Mouse (Mus musculus) limb, embryonic 11.5 days (tissue): Measurements from ENCODE around the gene Gpc6. TPM values are rescaled to one million over a fixed set of nuclear protein-coding genes. Genes with fewer than 3 reads are reported as not detected.

Experiments used
- ATAC-seq: fragments of 200-750 bp; cut with Nextera tagmentation; 2 replicates; pipeline ENCODE4 v1.8.0; 2017; ENCODE audit warnings: low read depth; ENCODE audit not compliant: insufficient number of reproducible peaks, low FRiP score, low TSS enrichment
- DNase-seq: peaks from one replicate; pipeline ENCODE4 v3.0.0-alpha.2; 2015; ENCODE audit warnings: low spot score
- H3K27ac ChIP-seq: fragments of 300-500 bp; sonication (generic); replicated peaks from 2 replicates; pipeline ENCODE4 v1.5.1; 2014; ENCODE audit warnings: low read depth, mild to moderate bottlenecking, low read length
- H3K27me3 ChIP-seq: fragments of 300-500 bp; sonication (generic); 2 replicates; pipeline ENCODE4 v1.6.1; 2014; ENCODE audit warnings: mild to moderate bottlenecking, low read length, mixed read lengths; ENCODE audit not compliant: control insufficient read depth, insufficient read depth
- H3K36me3 ChIP-seq: fragments of 300-500 bp; sonication (generic); 2 replicates; pipeline ENCODE4 v1.6.1; 2014; ENCODE audit warnings: mild to moderate bottlenecking, low read length, moderate library complexity, mixed read lengths; ENCODE audit not compliant: control insufficient read depth, insufficient read depth
- H3K4me1 ChIP-seq: fragments of 300-500 bp; sonication (generic); 2 replicates; pipeline ENCODE4 v1.6.1; 2014; ENCODE audit warnings: low read length, mixed read lengths; ENCODE audit not compliant: control insufficient read depth, insufficient read depth
- H3K4me2 ChIP-seq: fragments of 300-500 bp; sonication (generic); 2 replicates; pipeline ENCODE4 v1.6.1; 2014; ENCODE audit warnings: low read depth, mild to moderate bottlenecking, moderate library complexity; ENCODE audit not compliant: severe bottlenecking
- H3K4me3 ChIP-seq: fragments of 300-500 bp; sonication (generic); 2 replicates; pipeline ENCODE4 v1.5.1; 2014; ENCODE audit warnings: low read depth, low read length
- H3K9ac ChIP-seq: fragments of 300-500 bp; sonication (generic); 2 replicates; pipeline ENCODE4 v1.6.1; 2014; ENCODE audit warnings: mild to moderate bottlenecking, low read length
- H3K9me3 ChIP-seq: fragments of 300-500 bp; sonication (generic); 2 replicates; pipeline ENCODE4 v1.6.1; 2016; ENCODE audit warnings: low read length; ENCODE audit not compliant: control insufficient read depth
- WGBS: fragments of 180-500 bp; shearing (Covaris S2); extraction: QIAGEN DNeasy Blood & Tissue Kit; methylation state at CpG from one replicate; pipeline ENCODE4 v1.1.7; 2014; 5-methylcytosine and 5-hydroxymethylcytosine counted together
- polyA plus RNA-seq: library from polyadenylated mRNA; unstranded; fragments of >200 nt; fragmentation: Nextera tagmentation; extraction: Ambion mirVana; gene quantifications from 2 replicates; pipeline ENCODE4 v1.2.1, GENCODE M21; 2014

Gpc6 gene
- polyA plus RNA-seq, 1 experiment from 2014 or later, result 39.1 TPM

DNA sequence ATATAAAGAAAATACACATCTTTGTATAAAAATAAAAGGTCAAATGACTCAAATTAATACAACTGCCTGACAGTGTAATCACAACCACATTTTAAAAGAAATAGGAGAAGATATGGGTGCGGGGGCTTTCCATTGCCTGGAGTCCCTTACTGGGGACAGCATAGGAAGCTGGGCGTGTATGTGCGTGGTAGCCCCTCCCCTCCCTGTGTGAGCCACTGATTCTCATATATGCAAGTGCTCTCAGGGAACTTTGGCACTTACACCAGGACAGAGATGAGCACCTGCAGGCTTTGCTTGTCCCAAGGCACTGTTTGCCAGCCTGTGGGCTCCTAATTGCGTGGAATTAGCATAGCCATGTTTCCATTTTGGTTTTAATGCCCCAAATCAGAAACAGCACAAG lies 644.2 kb downstream of the Gpc6 start:
- H3K4me1 ChIP-seq, result no peaks in the 10 kb centered on the region
- no peak overlapping the region for H3K9ac ChIP-seq
- no peak overlapping the region for H3K4me3 ChIP-seq
- no peaks in the 10 kb centered on the region for H3K36me3 ChIP-seq
- no peaks in the 10 kb centered on the region for H3K27me3 ChIP-seq
- DNase-seq (no peak), ATAC-seq (no peak)
- WGBS, result 69% methylated on average over 4 of the region's 4 CpGs
- no peak overlapping the region for H3K4me2 ChIP-seq
- no peaks in the 10 kb centered on the region for H3K9me3 ChIP-seq
- no peak overlapping the region for H3K27ac ChIP-seq

DNA sequence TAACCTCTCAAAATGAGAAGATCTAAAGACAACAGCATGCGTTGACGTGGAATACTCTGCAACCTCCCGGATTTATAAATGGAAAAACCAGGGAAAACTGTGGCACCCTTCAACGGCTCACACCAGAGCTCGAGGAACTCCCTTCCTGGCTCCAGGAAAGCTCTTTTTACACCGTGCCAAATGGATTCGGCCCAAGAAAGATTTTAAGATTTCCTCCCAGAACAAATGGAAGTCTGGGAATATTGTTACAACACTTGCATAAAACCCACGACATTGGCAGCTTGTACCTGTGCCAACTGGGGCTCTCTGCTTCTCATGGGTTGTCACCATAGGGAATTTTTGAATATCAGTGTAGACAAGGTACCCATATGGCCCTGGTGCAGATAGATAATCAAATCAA lies 647.1 kb downstream of the Gpc6 start:
- DNase-seq (no peak), ATAC-seq (no peak)

DNA sequence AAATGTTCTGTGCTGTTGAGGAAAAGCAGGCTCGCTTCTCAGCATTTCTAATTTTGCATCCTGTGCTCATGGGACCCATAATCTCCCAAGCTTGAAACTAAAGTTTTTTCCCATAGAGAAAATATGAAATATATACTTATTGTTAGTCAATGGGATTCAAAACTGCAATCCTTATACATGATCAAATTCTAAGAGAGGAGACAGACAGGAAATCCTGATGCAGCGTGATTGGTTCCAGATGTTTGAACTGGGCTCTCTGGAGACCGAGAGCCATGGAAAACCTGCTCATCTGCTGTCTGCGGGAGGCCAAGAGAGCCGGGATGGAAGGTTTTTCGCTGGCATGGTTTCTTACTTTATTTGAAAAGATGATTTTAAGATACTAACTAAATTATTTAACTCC lies 649.1 kb downstream of the Gpc6 start:
- no peaks in the 10 kb centered on the region for H3K27me3 ChIP-seq
- no peak overlapping the region for H3K4me3 ChIP-seq
- 71% methylated on average over 6 of the region's 6 CpGs for WGBS
- no peak for DNase-seq
- H3K27ac ChIP-seq, result no peak overlapping the region
- H3K9ac ChIP-seq, result no peak overlapping the region
- H3K9me3 ChIP-seq, result no peaks in the 10 kb centered on the region
- no peaks in the 10 kb centered on the region for H3K4me1 ChIP-seq
- no peaks in the 10 kb centered on the region for H3K36me3 ChIP-seq
- H3K4me2 ChIP-seq, result no peak overlapping the region
- no peak for ATAC-seq

More for the DNA sequence above, 647.1 kb downstream of the Gpc6 start:
- no peaks in the 10 kb centered on the region for H3K9me3 ChIP-seq
- no peak overlapping the region for H3K4me2 ChIP-seq
- no peak overlapping the region for H3K4me3 ChIP-seq
- no peaks in the 10 kb centered on the region for H3K36me3 ChIP-seq
- WGBS, result 83% methylated on average over 8 of the region's 8 CpGs
- H3K27ac ChIP-seq, result no peak overlapping the region
- no peaks in the 10 kb centered on the region for H3K4me1 ChIP-seq
- H3K9ac ChIP-seq, result no peak overlapping the region
- no peaks in the 10 kb centered on the region for H3K27me3 ChIP-seq

DNA sequence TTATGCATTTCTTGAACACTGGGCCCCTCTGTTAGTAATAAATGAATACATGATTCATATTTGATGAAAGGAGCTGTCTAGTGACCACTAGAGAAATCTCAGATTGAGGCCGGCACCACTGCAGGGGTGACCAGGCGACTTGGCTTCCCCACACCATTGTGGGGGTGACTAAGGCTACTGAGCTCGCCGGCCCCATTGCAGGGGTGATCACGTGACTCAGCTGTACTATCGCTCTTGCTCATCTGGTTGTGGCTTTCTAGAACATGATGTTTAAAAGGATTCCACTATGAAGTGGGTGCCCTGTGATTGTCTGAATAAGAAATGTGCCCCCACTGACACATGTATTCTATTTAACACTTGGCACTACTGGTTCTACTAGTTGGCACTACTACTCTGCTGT lies 656.6 kb downstream of the Gpc6 start:
- 91% methylated on average over 6 of the region's 6 CpGs for WGBS

DNA sequence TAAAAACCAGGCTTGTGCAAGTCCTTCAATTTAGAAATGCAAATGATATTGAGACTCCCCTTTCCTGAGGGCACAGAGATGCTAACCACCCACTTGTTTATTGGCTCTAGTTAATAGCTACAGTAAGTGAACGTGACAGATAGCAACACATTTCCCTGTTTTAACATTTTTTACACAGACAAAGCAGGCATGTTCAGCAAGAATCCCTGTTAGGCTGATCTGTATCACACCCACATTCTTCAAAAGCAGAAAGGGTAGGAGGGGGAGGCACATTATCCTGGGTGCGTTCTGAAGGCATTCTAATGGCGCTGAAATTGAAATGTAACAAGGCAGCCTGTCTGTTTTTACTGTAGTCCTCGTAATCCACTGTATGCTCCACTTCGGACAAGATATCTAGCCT lies 674.6 kb downstream of the Gpc6 start:
- DNase-seq, result no peak
- H3K27ac ChIP-seq, result no peak overlapping the region
- no peaks in the 10 kb centered on the region for H3K27me3 ChIP-seq
- 79% methylated on average over 5 of the region's 5 CpGs for WGBS
- H3K4me3 ChIP-seq, result no peak overlapping the region
- H3K4me2 ChIP-seq, result no peak overlapping the region
- no peaks in the 10 kb centered on the region for H3K9me3 ChIP-seq
- no peak for ATAC-seq
- no peaks in the 10 kb centered on the region for H3K36me3 ChIP-seq
- no peak overlapping the region for H3K9ac ChIP-seq
- no peaks in the 10 kb centered on the region for H3K4me1 ChIP-seq

More for the DNA sequence above, 656.6 kb downstream of the Gpc6 start:
- H3K4me2 ChIP-seq, result no peak overlapping the region
- H3K9ac ChIP-seq, result no peak overlapping the region
- H3K4me1 ChIP-seq, result no peaks in the 10 kb centered on the region
- no peaks in the 10 kb centered on the region for H3K27me3 ChIP-seq
- no peak overlapping the region for H3K4me3 ChIP-seq
- H3K36me3 ChIP-seq, result no peaks in the 10 kb centered on the region
- no peak for ATAC-seq
- H3K9me3 ChIP-seq, result no peaks in the 10 kb centered on the region
- no peak overlapping the region for H3K27ac ChIP-seq
- no peak for DNase-seq

DNA sequence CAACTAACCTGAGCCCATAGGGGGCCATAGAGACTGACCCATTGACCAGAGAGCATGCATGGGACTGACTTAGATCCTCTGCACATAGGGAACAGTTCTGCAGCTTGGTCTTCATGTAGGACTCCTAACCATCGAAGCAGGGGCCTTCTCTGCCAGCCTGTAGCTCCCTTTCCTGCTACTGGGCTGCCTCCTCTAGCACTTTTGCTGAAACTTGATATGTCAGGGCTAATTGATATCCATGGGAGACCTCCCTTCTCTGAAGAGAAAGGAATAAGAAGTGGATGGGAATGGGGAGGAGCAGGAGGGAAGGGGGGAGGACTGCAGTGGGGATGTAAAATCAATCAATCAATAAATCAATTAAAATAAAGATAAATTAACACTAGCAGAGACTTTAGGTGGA lies 678.7 kb downstream of the Gpc6 start:
- Histone ChIP-seq H3K4me1 (no peaks in the 10 kb centered on the region), H3K9me3 (no peaks in the 10 kb centered on the region), H3K27me3 (no peaks in the 10 kb centered on the region), H3K27ac (no peak overlapping the region), H3K9ac (no peak overlapping the region), H3K36me3 (no peaks in the 10 kb centered on the region), H3K4me3 (no peak overlapping the region), H3K4me2 (no peak overlapping the region)
- WGBS, result 72% methylated on average over 1 of the region's 1 CpGs
- ATAC-seq (no peak), DNase-seq (no peak)

DNA sequence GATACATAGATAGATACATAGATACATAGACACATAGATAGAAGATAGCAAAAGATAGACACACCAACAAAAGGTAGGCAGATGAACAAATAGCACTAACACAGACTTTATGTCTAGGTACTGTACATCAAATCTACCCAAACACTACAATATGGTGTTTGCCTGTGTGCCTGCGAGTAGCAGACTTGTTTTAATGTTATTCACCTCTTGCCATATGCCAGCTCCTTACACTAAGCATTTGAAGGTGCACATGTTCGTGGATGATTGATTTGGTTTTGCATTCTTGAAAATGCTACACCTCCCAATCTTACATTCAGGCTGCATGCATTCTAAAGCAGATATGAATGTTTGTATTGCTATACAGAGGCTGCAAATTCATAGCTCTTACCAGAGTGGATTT lies 680.6 kb downstream of the Gpc6 start:
- no peaks in the 10 kb centered on the region for H3K4me1 ChIP-seq
- H3K36me3 ChIP-seq, result no peaks in the 10 kb centered on the region
- no peak overlapping the region for H3K4me2 ChIP-seq
- no peak overlapping the region for H3K4me3 ChIP-seq
- no peaks in the 10 kb centered on the region for H3K27me3 ChIP-seq
- ATAC-seq (no peak), DNase-seq (no peak)
- H3K27ac ChIP-seq, result no peak overlapping the region
- 86% methylated on average over 2 of the region's 2 CpGs for WGBS
- H3K9me3 ChIP-seq, result no peaks in the 10 kb centered on the region
- H3K9ac ChIP-seq, result no peak overlapping the region

DNA sequence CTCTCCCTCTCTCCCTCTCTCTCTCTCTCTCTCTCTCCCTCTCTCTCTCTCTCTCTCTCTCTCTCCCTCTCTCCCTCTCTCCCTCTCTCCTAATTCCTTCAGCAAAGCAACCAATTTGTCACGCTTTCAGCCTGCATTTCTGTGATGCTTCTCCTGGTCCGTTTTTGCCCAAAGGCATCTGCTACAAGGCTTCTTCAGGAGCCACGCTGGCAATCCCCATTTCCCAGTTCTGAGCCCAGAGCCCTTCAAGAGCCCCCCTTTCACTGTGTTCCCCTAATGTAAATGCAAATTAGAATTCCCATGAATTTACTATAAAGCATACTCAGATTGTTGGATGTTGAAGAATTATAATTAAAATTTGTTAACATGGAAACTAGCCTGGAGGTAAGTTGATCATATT lies 686.0 kb downstream of the Gpc6 start:
- no peak overlapping the region for H3K27ac ChIP-seq
- ATAC-seq (no peak), DNase-seq (no peak)
- H3K4me1 ChIP-seq, result no peaks in the 10 kb centered on the region
- WGBS, result 78% methylated on average over 3 of the region's 3 CpGs
- H3K9ac ChIP-seq, result no peak overlapping the region
- no peak overlapping the region for H3K4me2 ChIP-seq
- no peaks in the 10 kb centered on the region for H3K36me3 ChIP-seq
- H3K27me3 ChIP-seq, result no peaks in the 10 kb centered on the region
- no peak overlapping the region for H3K4me3 ChIP-seq
- H3K9me3 ChIP-seq, result no peaks in the 10 kb centered on the region

DNA sequence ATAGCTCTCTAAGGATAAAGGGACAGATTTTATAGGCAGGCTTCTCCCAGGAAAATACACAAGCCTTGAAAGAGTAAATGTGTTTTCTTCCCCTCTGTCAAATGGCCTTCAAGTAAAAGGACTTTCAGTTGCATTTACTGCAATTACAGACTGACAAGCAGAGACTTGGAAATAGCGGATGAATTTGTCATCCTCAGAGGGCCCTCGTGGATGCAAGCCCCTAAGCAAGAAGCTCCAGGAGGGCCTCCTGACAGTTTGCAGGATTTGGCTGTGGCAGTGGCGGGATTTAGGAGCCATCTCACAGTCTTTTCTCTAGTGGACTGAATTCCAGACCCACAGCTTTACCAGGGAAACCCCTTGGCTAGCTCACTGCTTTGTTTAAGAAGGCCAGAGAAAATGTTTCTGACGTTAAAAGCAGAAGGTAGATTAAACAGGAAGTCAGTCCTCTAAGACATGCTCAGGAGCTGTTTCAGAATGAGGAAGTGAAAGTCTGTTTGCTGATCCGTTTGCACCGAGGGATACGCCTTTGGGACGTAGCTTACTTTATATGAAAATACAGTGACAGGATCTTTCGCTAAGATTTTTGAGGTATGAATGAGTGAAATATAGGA lies 700.1 kb downstream of the Gpc6 start:
- Histone ChIP-seq H3K27ac (no peak overlapping the region), H3K4me2 (no peak overlapping the region), H3K9me3 (no peaks in the 10 kb centered on the region), H3K4me1 (peaks cover 5% of the 10 kb centered on the region; the same call in 1 of the 2 replicates), H3K36me3 (no peaks in the 10 kb centered on the region), H3K4me3 (no peak overlapping the region), H3K27me3 (no peaks in the 10 kb centered on the region), H3K9ac (no peak overlapping the region)
- WGBS, result 77% methylated on average over 9 of the region's 9 CpGs
- ATAC-seq (no peak), DNase-seq (no peak)
